Mouse (Mus musculus) neural tube, embryonic 15.5 days (tissue): ENCODE measurements around the gene Tbc1d22a. TPM values are rescaled to one million over a fixed set of nuclear protein-coding genes. Genes with fewer than 3 reads are reported as not detected.
A peak's percentile ranks its signal among the peaks of the same experiment; 100 is the strongest.

ENCODE experiments used
- ATAC-seq: fragments of 200-750 bp; cut with Nextera tagmentation; 2 replicates; pipeline ENCODE4 v1.8.0; 2017; ENCODE audit warnings: mild to moderate bottlenecking, moderate TSS enrichment, moderate library complexity; ENCODE audit not compliant: low FRiP score
- H3K27ac ChIP-seq: fragments of 300-500 bp; sonication (generic); replicated peaks from 2 replicates; pipeline ENCODE4 v1.5.1; 2015; ENCODE audit warnings: mild to moderate bottlenecking, inconsistent platforms
- H3K27me3 ChIP-seq: fragments of 300-500 bp; sonication (generic); replicated peaks from 2 replicates; pipeline ENCODE4 v1.6.1; 2015; ENCODE audit warnings: inconsistent platforms
- H3K36me3 ChIP-seq: fragments of 300-500 bp; sonication (generic); 2 replicates; pipeline ENCODE4 v1.6.1; 2015; ENCODE audit warnings: inconsistent platforms
- H3K4me1 ChIP-seq: fragments of 300-500 bp; sonication (generic); 2 replicates; pipeline ENCODE4 v1.6.1; 2015; ENCODE audit warnings: inconsistent platforms
- H3K4me2 ChIP-seq: fragments of 300-500 bp; sonication (generic); 2 replicates; pipeline ENCODE4 v1.6.1; 2015; ENCODE audit warnings: inconsistent platforms, mild to moderate bottlenecking, moderate library complexity
- H3K4me3 ChIP-seq: fragments of 300-500 bp; sonication (generic); replicated peaks from 2 replicates; pipeline ENCODE4 v1.5.1; 2015; ENCODE audit warnings: mild to moderate bottlenecking, inconsistent platforms
- H3K9ac ChIP-seq: fragments of 300-500 bp; sonication (generic); replicated peaks from 2 replicates; pipeline ENCODE4 v1.6.1; 2015; ENCODE audit warnings: mild to moderate bottlenecking, inconsistent platforms
- H3K9me3 ChIP-seq: fragments of 300-500 bp; sonication (generic); replicated peaks from 2 replicates; pipeline ENCODE4 v1.6.1; 2016; ENCODE audit warnings: inconsistent platforms
- WGBS: fragments of 180-500 bp; shearing (Covaris S2); methylation state at CpG from one replicate; pipeline ENCODE4 v1.1.7; 2015; ENCODE audit warnings: mixed read lengths; 5-methylcytosine and 5-hydroxymethylcytosine counted together
- polyA plus RNA-seq: library from polyadenylated mRNA; unstranded; fragments of >200 nt; fragmentation: Nextera tagmentation; extraction: Ambion mirVana; gene quantifications from 2 replicates; pipeline ENCODE4 v1.2.1, GENCODE M21; 2015

Gene Tbc1d22a
- polyA plus RNA-seq, 1 experiment from 2014 or later: 11.0 TPM

DNA sequence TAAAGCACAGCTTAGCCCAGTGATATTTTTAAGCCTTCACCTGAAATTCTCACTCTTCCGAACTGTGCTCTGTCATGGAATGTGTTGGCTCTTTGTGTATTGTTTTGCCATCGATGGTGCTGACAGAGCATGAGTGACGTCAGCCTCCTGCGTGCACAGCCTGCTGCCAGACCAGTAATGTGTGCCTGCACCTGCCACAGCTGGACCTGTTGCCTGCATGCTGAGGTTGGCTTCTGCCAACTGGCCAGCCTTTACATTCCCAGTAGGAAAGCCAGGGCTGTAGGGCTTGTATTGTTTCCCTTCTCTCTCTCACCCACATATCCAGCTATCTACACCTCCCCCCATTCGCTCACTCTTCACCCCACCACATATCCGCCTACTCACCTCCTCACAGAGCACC is 262.2 kb downstream of the Tbc1d22a start:
- Histone ChIP-seq H3K4me1 (peaks cover 32% of the 10 kb centered on the region), H3K27ac (no peak overlapping the region), H3K9ac (no peak overlapping the region), H3K9me3 (no peaks in the 10 kb centered on the region), H3K4me2 (no peak overlapping the region), H3K4me3 (no peak overlapping the region), H3K27me3 (peaks cover 13% of the 10 kb centered on the region; the same call in 1 of the 2 replicates), H3K36me3 (no peaks in the 10 kb centered on the region)
- WGBS: 52% methylated on average over 6 of the region's 6 CpGs
- no peak for ATAC-seq

GRCm38 (mm10) chr15:86477032-86477431 is 262.8 kb downstream of the Tbc1d22a start:
- Histone ChIP-seq H3K9ac (no peak overlapping the region), H3K4me1 (peaks cover 32% of the 10 kb centered on the region), H3K9me3 (no peaks in the 10 kb centered on the region), H3K4me2 (no peak overlapping the region), H3K4me3 (no peak overlapping the region), H3K36me3 (no peaks in the 10 kb centered on the region), H3K27me3 (peaks cover 13% of the 10 kb centered on the region; the same call in 1 of the 2 replicates), H3K27ac (peak overlapping the region; percentile 28; the same call in 1 of the 2 replicates)
- WGBS: 19% methylated on average over 6 of the region's 6 CpGs
- ATAC-seq: no peak

GRCm38 (mm10) chr15:86477471-86477992 is 263.3 kb downstream of the Tbc1d22a start:
- peak; percentile 68; the same call in 1 of the 2 replicates for ATAC-seq
- Histone ChIP-seq H3K27ac (peak overlapping the region; percentile 28; the same call in 1 of the 2 replicates), H3K4me1 (peaks cover 29% of the 10 kb centered on the region), H3K9me3 (no peaks in the 10 kb centered on the region), H3K36me3 (no peaks in the 10 kb centered on the region), H3K4me3 (no peak overlapping the region), H3K9ac (no peak overlapping the region), H3K4me2 (no peak overlapping the region), H3K27me3 (peaks cover 16% of the 10 kb centered on the region; the same call in 1 of the 2 replicates)

DNA sequence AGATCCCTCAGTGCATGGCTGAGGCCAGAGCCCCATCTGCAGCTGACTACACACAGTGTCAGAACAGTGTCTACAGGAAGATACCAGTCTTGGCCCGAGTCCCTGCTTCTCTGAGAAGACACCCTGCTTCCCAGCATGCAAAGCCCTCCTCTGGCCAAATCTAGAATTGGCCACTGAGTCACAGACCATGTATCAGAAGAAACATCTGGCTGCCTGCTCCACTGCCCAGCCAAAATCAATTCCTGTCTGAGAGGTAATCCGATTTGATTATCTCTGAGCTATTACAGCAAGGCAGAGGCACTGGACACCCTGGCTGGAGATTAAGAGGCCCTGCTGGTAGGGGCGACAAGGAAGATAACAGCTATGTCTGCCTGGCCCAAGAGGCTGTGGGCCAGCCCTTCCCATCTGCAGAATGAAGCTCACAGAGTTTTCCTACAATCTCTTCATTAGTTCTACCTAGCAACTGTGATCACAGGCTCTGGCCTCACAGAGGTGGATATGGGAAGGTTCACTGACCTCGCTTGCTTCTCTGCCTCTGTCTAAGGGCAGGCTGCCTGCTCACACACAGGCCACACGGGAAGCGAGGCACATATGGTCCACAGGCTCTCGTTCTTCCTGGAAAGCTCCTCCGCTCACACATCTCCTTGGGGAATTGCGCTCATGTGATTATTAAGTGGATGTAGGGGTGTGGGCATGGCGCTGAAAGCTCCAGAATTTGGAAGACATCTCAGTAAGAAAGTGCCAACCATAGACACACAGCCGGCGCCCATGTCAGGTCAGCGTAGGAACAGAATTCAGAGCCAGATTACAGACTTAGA is 264.6 kb downstream of the Tbc1d22a start:
- H3K27me3 ChIP-seq: peaks cover 23% of the 10 kb centered on the region
- no peak for ATAC-seq
- no peak overlapping the region for H3K27ac ChIP-seq
- no peaks in the 10 kb centered on the region for H3K9me3 ChIP-seq
- H3K4me3 ChIP-seq: no peak overlapping the region
- no peak overlapping the region for H3K9ac ChIP-seq
- 61% methylated on average over 13 of the region's 13 CpGs for WGBS
- peaks cover 29% of the 10 kb centered on the region for H3K4me1 ChIP-seq
- no peak overlapping the region for H3K4me2 ChIP-seq
- no peaks in the 10 kb centered on the region for H3K36me3 ChIP-seq

DNA sequence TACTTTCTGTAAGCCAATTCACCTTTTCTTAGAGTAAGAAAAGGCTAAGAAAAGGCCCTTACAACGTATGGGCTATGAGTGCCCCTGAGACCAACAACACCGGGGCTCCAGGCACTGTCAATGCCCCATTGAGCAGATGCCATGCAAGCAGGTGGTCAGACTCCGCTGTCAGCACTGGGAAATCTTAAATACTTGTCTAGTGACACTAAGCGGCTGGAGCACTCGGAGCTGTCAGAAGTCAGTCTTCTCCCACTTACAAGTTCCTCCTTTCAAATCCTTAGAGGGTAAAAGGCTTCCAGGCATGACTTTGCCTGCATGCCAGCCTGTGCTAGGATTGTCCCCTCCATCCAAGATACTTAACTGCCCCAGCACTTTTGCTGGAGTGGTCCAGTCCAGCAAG is 268.1 kb downstream of the Tbc1d22a start:
- Histone ChIP-seq H3K9me3 (no peaks in the 10 kb centered on the region), H3K27me3 (peaks cover 23% of the 10 kb centered on the region), H3K9ac (no peak overlapping the region), H3K4me2 (no peak overlapping the region), H3K4me3 (no peak overlapping the region), H3K4me1 (peaks cover 34% of the 10 kb centered on the region), H3K36me3 (no peaks in the 10 kb centered on the region), H3K27ac (no peak overlapping the region)
- no peak for ATAC-seq
- 73% methylated on average over 5 of the region's 5 CpGs for whole genome bisulfite sequencing

- no peaks in the 10 kb centered on the region for H3K36me3 ChIP-seq
- H3K9ac ChIP-seq: no peak overlapping the region
- H3K4me2 ChIP-seq: no peak overlapping the region
- H3K9me3 ChIP-seq: no peaks in the 10 kb centered on the region
- H3K27ac ChIP-seq: no peak overlapping the region
- no peak for ATAC-seq
- 80% methylated on average over 6 of the region's 6 CpGs for WGBS
- peaks cover 15% of the 10 kb centered on the region for H3K27me3 ChIP-seq
- peaks cover 19% of the 10 kb centered on the region for H3K4me1 ChIP-seq
- H3K4me3 ChIP-seq: no peak overlapping the region
Measured at GRCm38 (mm10) chr15:86485815-86486214, 271.6 kb downstream of the Tbc1d22a start.

DNA sequence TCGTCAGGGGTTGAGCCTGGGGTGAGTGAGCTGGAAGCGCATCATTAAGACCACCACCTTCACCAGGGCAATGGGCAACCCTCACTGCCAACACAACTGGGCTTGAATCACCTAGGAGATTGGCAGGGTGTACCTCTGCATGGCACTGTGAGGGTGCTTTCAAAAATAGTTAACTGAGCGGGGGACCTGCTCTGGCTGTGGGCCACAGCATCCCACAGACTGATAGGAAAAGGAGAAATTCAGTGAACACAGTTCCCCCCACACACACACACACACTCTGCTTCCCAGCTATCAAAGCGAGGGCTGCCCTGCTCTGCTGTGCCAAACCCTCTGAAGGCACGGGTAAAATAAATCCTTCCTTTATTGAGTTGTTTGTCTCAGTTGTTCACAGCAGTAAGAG is 273.1 kb downstream of the Tbc1d22a start:
- Histone ChIP-seq H3K36me3 (no peaks in the 10 kb centered on the region), H3K27me3 (peaks cover 14% of the 10 kb centered on the region), H3K27ac (no peak overlapping the region), H3K9ac (no peak overlapping the region), H3K4me3 (no peak overlapping the region), H3K4me1 (peaks cover 19% of the 10 kb centered on the region), H3K9me3 (no peaks in the 10 kb centered on the region), H3K4me2 (no peak overlapping the region)
- 32% methylated on average over 5 of the region's 5 CpGs for WGBS
- peak; percentile 13; the same call in 1 of the 2 replicates for ATAC-seq

GRCm38 (mm10) chr15:86491434-86492099 is 277.3 kb downstream of the Tbc1d22a start:
- Histone ChIP-seq H3K4me2 (no peak overlapping the region), H3K4me3 (no peak overlapping the region), H3K36me3 (no peaks in the 10 kb centered on the region), H3K27me3 (no peaks in the 10 kb centered on the region), H3K9ac (no peak overlapping the region), H3K27ac (no peak overlapping the region), H3K9me3 (no peaks in the 10 kb centered on the region), H3K4me1 (peaks cover 22% of the 10 kb centered on the region)
- 91% methylated on average over 12 of the region's 12 CpGs for WGBS
- no peak for ATAC-seq

- ATAC-seq: no peak
- Histone ChIP-seq H3K9me3 (no peaks in the 10 kb centered on the region), H3K36me3 (no peaks in the 10 kb centered on the region), H3K27ac (no peak overlapping the region), H3K4me3 (no peak overlapping the region), H3K27me3 (no peaks in the 10 kb centered on the region), H3K4me2 (no peak overlapping the region), H3K9ac (no peak overlapping the region), H3K4me1 (peaks cover 11% of the 10 kb centered on the region)
- 79% methylated on average over 5 of the region's 5 CpGs for WGBS
Measured at GRCm38 (mm10) chr15:86492636-86493035, 278.4 kb downstream of the Tbc1d22a start.

DNA sequence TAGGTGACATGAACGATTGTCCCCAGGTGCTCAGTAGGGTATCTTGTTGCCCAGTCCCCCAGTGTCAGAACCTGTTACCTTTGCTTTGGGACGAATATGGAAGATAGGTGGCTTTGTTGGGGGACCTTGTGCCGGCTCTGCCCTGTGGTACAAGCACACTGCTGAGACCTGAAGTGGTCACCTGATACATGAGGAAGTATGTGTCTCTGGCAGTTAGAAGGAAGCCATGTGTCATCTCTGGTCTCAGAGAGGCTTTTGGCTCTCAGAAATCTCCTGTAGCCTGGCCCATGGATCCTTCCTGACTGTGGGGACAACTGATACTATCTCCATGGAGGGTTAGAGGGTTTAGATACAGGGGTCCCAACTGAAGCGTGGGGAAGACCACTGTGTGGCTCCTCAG is 281.9 kb downstream of the Tbc1d22a start:
- H3K9me3 ChIP-seq: no peaks in the 10 kb centered on the region
- H3K36me3 ChIP-seq: no peaks in the 10 kb centered on the region
- no peaks in the 10 kb centered on the region for H3K27me3 ChIP-seq
- no peak overlapping the region for H3K4me3 ChIP-seq
- 80% methylated on average over 4 of the region's 4 CpGs for WGBS
- ATAC-seq: no peak
- no peak overlapping the region for H3K9ac ChIP-seq
- no peak overlapping the region for H3K27ac ChIP-seq
- no peak overlapping the region for H3K4me2 ChIP-seq
- H3K4me1 ChIP-seq: peaks cover 11% of the 10 kb centered on the region

- no peaks in the 10 kb centered on the region for H3K36me3 ChIP-seq
- no peaks in the 10 kb centered on the region for H3K27me3 ChIP-seq
- no peak for ATAC-seq
- H3K4me1 ChIP-seq: peaks cover 11% of the 10 kb centered on the region
- H3K4me3 ChIP-seq: no peak overlapping the region
- no peak overlapping the region for H3K4me2 ChIP-seq
- WGBS: 86% methylated on average over 7 of the region's 7 CpGs
- no peak overlapping the region for H3K27ac ChIP-seq
- H3K9me3 ChIP-seq: no peaks in the 10 kb centered on the region
- H3K9ac ChIP-seq: no peak overlapping the region
Measured at GRCm38 (mm10) chr15:86496646-86497045, 282.4 kb downstream of the Tbc1d22a start.

DNA sequence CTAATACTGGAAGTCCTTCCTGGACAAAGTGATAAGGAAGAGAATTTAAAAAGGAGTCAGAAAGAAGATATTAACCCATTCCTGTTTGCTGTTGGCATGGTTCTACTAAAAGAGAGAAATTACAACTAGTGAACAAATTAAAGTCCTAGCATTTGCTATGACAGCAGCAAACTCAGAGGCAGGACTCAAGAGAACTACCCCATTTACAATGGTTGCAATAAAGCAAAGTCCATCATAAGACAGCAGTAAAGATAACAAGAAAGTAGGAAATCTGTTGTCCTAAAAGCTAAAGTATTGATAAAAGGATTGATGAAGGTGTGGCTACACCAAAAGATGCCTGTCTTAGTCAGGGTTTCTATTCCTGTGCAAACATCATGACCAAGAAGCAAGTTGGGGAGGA is 286.3 kb downstream of the Tbc1d22a start:
- no peak overlapping the region for H3K27ac ChIP-seq
- no peaks in the 10 kb centered on the region for H3K9me3 ChIP-seq
- H3K4me3 ChIP-seq: no peak overlapping the region
- no peaks in the 10 kb centered on the region for H3K27me3 ChIP-seq
- H3K4me2 ChIP-seq: no peak overlapping the region
- no peaks in the 10 kb centered on the region for H3K36me3 ChIP-seq
- H3K9ac ChIP-seq: no peak overlapping the region
- ATAC-seq: no peak
- H3K4me1 ChIP-seq: no peaks in the 10 kb centered on the region
